Mouse (Mus musculus) ES-E14 (cell line): Measurements from ENCODE around the gene Pdcd5. TPM values are rescaled to one million over a fixed set of nuclear protein-coding genes. Genes with fewer than 3 reads are reported as not detected.

Experiments used
- DNase-seq: peaks from one replicate; pipeline ENCODE4 v3.0.0-alpha.2; 2013; ENCODE audit warnings: low read depth, low spot score
- H3K27ac ChIP-seq: 2 replicates; pipeline ENCODE4 v1.5.1; 2012; ENCODE audit warnings: low read depth, mild to moderate bottlenecking, low read length, moderate library complexity, mixed read lengths; ENCODE audit not compliant: poor library complexity, insufficient read depth, severe bottlenecking
- H3K36me3 ChIP-seq: 2 replicates; pipeline ENCODE4 v1.6.1; 2012; ENCODE audit warnings: mild to moderate bottlenecking, low read length, moderate library complexity, mixed read lengths; ENCODE audit not compliant: control insufficient read depth, poor library complexity, insufficient read depth, severe bottlenecking
- H3K4me1 ChIP-seq, 2 experiments: fragments of 150-350 bp in 1 of 2; sonication (generic) in 1 of 2; 2 replicates each; pipeline ENCODE4 v1.6.1; 2012; ENCODE audit warnings: low read length in 2 of 2, mild to moderate bottlenecking in 1 of 2, mixed read lengths in 1 of 2; ENCODE audit not compliant: control insufficient read depth in 2 of 2, insufficient read depth in 2 of 2, poor library complexity in 1 of 2
- H3K4me3 ChIP-seq, 2 experiments: fragments of 150-350 bp in 1 of 2; sonication (generic) in 1 of 2; 2 replicates each; pipeline ENCODE4 v1.5.1; 2012; ENCODE audit warnings: low read length in 2 of 2, low read depth in 1 of 2, mild to moderate bottlenecking in 1 of 2, mixed read lengths in 1 of 2; ENCODE audit not compliant: insufficient read depth in 1 of 2, poor library complexity in 1 of 2, severe bottlenecking in 1 of 2
- H3K9ac ChIP-seq: 2 replicates; pipeline ENCODE4 v1.6.1; 2012; ENCODE audit warnings: low read depth, mild to moderate bottlenecking, low read length, mixed read lengths; ENCODE audit not compliant: poor library complexity, insufficient read depth, severe bottlenecking
- H3K9me3 ChIP-seq: fragments of 150-350 bp; sonication (generic); 2 replicates; pipeline ENCODE4 v1.6.1; 2012; ENCODE audit warnings: low read depth, mild to moderate bottlenecking, low read length; ENCODE audit not compliant: control insufficient read depth, insufficient read depth
- CHD2 ChIP-seq: IDR thresholded peaks from 2 replicates; pipeline ENCODE4 v1.6.1; 2014; ENCODE audit warnings: mild to moderate bottlenecking, low read depth, low read length, inconsistent platforms
- HCFC1 ChIP-seq: IDR thresholded peaks from 2 replicates; pipeline ENCODE4 v1.6.1; 2012; ENCODE audit warnings: low read length, inconsistent platforms, borderline replicate concordance; ENCODE audit not compliant: insufficient read depth
- MAFK ChIP-seq: IDR thresholded peaks from 2 replicates; pipeline ENCODE4 v1.6.1; 2014; ENCODE audit warnings: mild to moderate bottlenecking, low read depth, low read length, inconsistent platforms; ENCODE audit not compliant: insufficient read depth
- ZC3H11A ChIP-seq: IDR thresholded peaks from 2 replicates; pipeline ENCODE4 v1.6.1; 2012; ENCODE audit warnings: low read depth, mild to moderate bottlenecking, inconsistent platforms, low read length, borderline replicate concordance
- ZNF384 ChIP-seq: IDR thresholded peaks from 2 replicates; pipeline ENCODE4 v1.6.1; 2012; ENCODE audit warnings: low read depth, low read length, inconsistent platforms
- in situ Hi-C, 2 experiments: fragments of 600-800 bp; cut with MboI; formaldehyde crosslinking; loops; one replicate each; pipeline ENCODE4 v1.15.1; 2025; ENCODE audit warnings: low sequenced_read_pairs in 2 of 2, inconsistent platforms in 1 of 2; ENCODE audit not compliant: unreplicated experiment in 2 of 2
- total RNA-seq: library from RNA; depleted of rRNA; stranded (reverse); fragments of 300-350 nt; gene quantifications from 2 replicates; pipeline ENCODE4 v1.2.3, GENCODE M21; 2012

The Pdcd5 gene
- total RNA-seq, 1 experiment: 164 TPM

DNA sequence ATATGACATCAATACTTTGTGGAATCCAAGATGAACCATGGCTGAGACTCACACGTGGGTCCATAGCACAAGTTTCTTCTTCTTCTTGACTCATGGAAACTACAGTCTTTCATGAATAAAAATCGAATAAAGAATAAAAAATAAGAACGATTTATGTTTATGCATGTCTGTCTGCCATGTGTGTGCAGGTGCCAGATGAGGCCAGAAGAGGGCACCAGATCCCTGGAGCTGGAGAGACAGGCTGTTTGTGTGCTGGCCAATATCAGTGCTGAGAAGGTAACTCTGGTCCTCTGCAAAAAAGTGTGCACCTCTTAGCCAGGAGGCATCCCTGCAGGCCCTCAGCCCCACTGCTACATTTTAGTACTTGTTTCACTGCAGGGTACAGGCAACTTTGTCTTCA lies 34.2 kb upstream of the Pdcd5 start:
- Histone ChIP-seq H3K4me3 (no peak overlapping the region), H3K9ac (no peak overlapping the region), H3K36me3 (no peaks in the 10 kb centered on the region), H3K27ac (no peak overlapping the region), H3K4me1 (no peaks in the 10 kb centered on the region), H3K9me3 (no peaks in the 10 kb centered on the region)
- in situ Hi-C loops: no loop called here
- TF ChIP-seq HCFC1 (no peak), ZC3H11A (peak; percentile 25; the same call in 1 of the 2 replicates)
- DNase-seq: no peak

DNA sequence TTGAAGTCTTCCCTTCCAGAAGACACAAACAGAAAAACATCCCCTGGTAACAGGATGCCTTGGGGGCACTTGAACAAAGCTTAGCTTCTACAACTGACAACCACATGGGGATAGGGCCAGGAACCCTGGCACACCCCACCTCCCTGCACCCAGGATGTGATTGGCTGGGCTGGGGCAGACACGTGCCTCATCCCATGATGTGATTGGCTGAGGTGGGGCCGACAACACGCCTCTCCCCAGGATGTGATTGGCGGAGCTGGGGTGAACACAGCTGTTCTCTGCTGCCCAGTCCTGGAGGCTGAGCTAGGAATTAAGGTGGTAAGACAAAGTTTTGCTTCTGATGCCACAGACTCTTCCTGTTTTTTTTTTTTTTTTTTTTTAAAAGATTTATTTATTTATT lies 31.7 kb upstream of the Pdcd5 start:
- Histone ChIP-seq H3K27ac (no peak overlapping the region), H3K9ac (no peak overlapping the region), H3K4me3 (no peak overlapping the region), H3K9me3 (no peaks in the 10 kb centered on the region), H3K36me3 (no peaks in the 10 kb centered on the region), H3K4me1 (0 out of 4 replicates have a peak, but pooled peaks cover 0 to 2% of the 10 kb centered on the region in 2 experiments)
- DNase-seq: peak; percentile 40
- in situ Hi-C loops: no loop called here
- TF ChIP-seq ZC3H11A: no peak
- TF ChIP-seq MAFK: no peak
- TF ChIP-seq HCFC1: no peak
- TF ChIP-seq ZNF384: no peak
- no peak for TF ChIP-seq CHD2

DNA sequence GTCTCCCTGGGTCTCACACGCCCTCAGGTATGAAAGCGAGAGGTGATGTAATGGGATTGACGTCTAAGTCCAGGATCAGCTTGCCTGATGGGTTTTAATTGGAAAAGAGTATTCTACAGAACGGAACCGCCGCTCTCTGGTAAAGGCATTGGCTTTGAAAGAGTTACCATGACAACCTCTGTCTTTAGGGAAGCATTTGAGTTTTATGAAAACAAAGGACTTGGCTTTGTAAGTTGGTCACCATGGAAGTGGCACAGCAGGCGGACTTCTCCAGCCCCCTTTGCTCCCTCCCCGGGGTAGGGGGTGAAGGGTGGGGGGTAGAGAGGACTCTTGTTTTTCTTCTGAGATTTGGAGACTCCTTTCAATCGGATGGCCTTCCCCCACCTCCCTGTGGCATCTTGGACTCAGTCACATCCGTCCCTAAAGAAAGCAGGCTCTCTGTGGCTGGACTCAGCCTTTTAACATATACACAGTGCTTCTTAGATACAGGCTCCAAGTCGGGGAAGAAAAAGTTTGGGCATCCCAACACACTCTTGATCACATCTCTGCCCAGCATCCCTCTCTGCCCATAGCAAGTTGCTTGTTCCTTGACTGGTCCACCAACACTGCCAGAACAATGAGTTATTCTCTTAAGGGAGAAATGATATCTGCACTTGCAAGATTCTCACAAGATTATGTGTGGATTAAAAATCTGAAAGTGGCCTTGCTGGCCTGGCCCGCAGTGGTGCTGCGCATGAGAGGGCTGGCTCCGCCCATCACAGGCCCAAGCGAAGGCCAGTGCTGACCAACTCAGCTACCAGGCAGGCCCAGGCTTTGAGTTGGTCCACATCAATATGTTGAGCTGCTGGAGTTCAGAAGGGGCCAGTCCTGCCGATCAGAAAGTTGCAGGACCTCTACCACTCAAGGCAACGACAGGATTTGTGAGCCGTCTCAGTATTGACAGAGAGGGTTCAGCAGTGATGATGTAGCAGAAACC lies 21.0 kb upstream of the Pdcd5 start:
- Histone ChIP-seq H3K4me3 (no peak overlapping the region), H3K27ac (no peak overlapping the region), H3K4me1 (peaks cover 0 to 6% of the 10 kb centered on the region in 2 experiments; a peak in 1 of 4 replicates), H3K9ac (no peak overlapping the region), H3K9me3 (no peaks in the 10 kb centered on the region), H3K36me3 (no peaks in the 10 kb centered on the region)
- no peak for DNase-seq
- TF ChIP-seq MAFK (no peak), ZNF384 (no peak), HCFC1 (no peak), ZC3H11A (no peak), CHD2 (no peak)
- in situ Hi-C loops: no loop called here

GRCm38 (mm10) chr7:35663790-35664376 lies 16.6 kb upstream of the Pdcd5 start:
- in situ Hi-C loops: no loop called here
- Histone ChIP-seq H3K36me3 (no peaks in the 10 kb centered on the region), H3K9ac (no peak overlapping the region), H3K9me3 (no peaks in the 10 kb centered on the region), H3K27ac (no peak overlapping the region), H3K4me1 (peaks cover 0 to under 1% of the 10 kb centered on the region in 2 experiments; a peak in 1 of 4 replicates), H3K4me3 (no peak overlapping the region)
- TF ChIP-seq ZNF384 (no peak), MAFK (no peak), CHD2 (no peak), HCFC1 (no peak), ZC3H11A (no peak)
- DNase-seq: no peak
